Mouse (Mus musculus): ENCODE measurements around the gene Vmn1r46. TPM values are rescaled to one million over a fixed set of nuclear protein-coding genes. Genes with fewer than 3 reads are reported as not detected.

Vmn1r46 gene
- polyA plus RNA-seq (2015; fragmentation: Illumina TruSeq; extraction: RNeasy Lipid Tissue Mini Kit (QIAGEN cat#74804); ENCODE audit: low read depth, low replicate concordance), result not detected

GRCm38 (mm10) chr6:89969013-89969412 is at the start of gene Vmn1r46:
Vmn1r46 (plus strand) TSS chr6:89969313.

GRCm38 (mm10) chr6:89940498-89940897 is 28.6 kb upstream of the Vmn1r46 start, which contains the start of gene Vmn1r45:
Vmn1r45 (minus strand) TSS chr6:89940598.

GRCm38 (mm10) chr6:90015847-90016246 is 46.7 kb downstream of the Vmn1r46 start, which contains the start of gene Vmn1r47:
Vmn1r47 (plus strand) TSS chr6:90016147.

Other genes with a start within 250 kb of the Vmn1r46 start
- not detected for gene Vmn1r41, start 228.5 kb upstream of the Vmn1r46 start, polyA plus RNA-seq (2015; fragmentation: Illumina TruSeq; extraction: RNeasy Lipid Tissue Mini Kit (QIAGEN cat#74804); ENCODE audit: low read depth, low replicate concordance)
- not detected for gene Vmn1r42, start 92.9 kb upstream of the Vmn1r46 start, polyA plus RNA-seq (2015; fragmentation: Illumina TruSeq; extraction: RNeasy Lipid Tissue Mini Kit (QIAGEN cat#74804); ENCODE audit: low read depth, low replicate concordance)
- gene Vmn1r43, start 92.9 kb upstream of the Vmn1r46 start, polyA plus RNA-seq (2015; fragmentation: Illumina TruSeq; extraction: RNeasy Lipid Tissue Mini Kit (QIAGEN cat#74804); ENCODE audit: low read depth, low replicate concordance), result not detected
- gene Vmn1r44, start 85.7 kb upstream of the Vmn1r46 start, polyA plus RNA-seq (2015; fragmentation: Illumina TruSeq; extraction: RNeasy Lipid Tissue Mini Kit (QIAGEN cat#74804); ENCODE audit: low read depth, low replicate concordance), result not detected
- not detected for gene Vmn1r45, start 28.7 kb upstream of the Vmn1r46 start, polyA plus RNA-seq (2015; fragmentation: Illumina TruSeq; extraction: RNeasy Lipid Tissue Mini Kit (QIAGEN cat#74804); ENCODE audit: low read depth, low replicate concordance)
- gene Vmn1r47, start 46.8 kb downstream of the Vmn1r46 start, polyA plus RNA-seq (2015; fragmentation: Illumina TruSeq; extraction: RNeasy Lipid Tissue Mini Kit (QIAGEN cat#74804); ENCODE audit: low read depth, low replicate concordance), result not detected
- gene Vmn1r48, start 67.5 kb downstream of the Vmn1r46 start, polyA plus RNA-seq (2015; fragmentation: Illumina TruSeq; extraction: RNeasy Lipid Tissue Mini Kit (QIAGEN cat#74804); ENCODE audit: low read depth, low replicate concordance), result not detected
- not detected for gene Vmn1r49, start 109.2 kb downstream of the Vmn1r46 start, polyA plus RNA-seq (2015; fragmentation: Illumina TruSeq; extraction: RNeasy Lipid Tissue Mini Kit (QIAGEN cat#74804); ENCODE audit: low read depth, low replicate concordance)
- not detected for gene Vmn1r50, start 132.1 kb downstream of the Vmn1r46 start, polyA plus RNA-seq (2015; fragmentation: Illumina TruSeq; extraction: RNeasy Lipid Tissue Mini Kit (QIAGEN cat#74804); ENCODE audit: low read depth, low replicate concordance)
- gene Vmn1r51, start 153.3 kb downstream of the Vmn1r46 start, polyA plus RNA-seq (2015; fragmentation: Illumina TruSeq; extraction: RNeasy Lipid Tissue Mini Kit (QIAGEN cat#74804); ENCODE audit: low read depth, low replicate concordance), result not detected
- gene Vmn1r52, start 205.5 kb downstream of the Vmn1r46 start, polyA plus RNA-seq (2015; fragmentation: Illumina TruSeq; extraction: RNeasy Lipid Tissue Mini Kit (QIAGEN cat#74804); ENCODE audit: low read depth, low replicate concordance), result not detected
- gene V1ra8, start 233.5 kb downstream of the Vmn1r46 start, polyA plus RNA-seq (2015; fragmentation: Illumina TruSeq; extraction: RNeasy Lipid Tissue Mini Kit (QIAGEN cat#74804); ENCODE audit: low read depth, low replicate concordance), result not detected